Mouse (Mus musculus): Measurements from ENCODE around the gene Gm10912.

DNA sequence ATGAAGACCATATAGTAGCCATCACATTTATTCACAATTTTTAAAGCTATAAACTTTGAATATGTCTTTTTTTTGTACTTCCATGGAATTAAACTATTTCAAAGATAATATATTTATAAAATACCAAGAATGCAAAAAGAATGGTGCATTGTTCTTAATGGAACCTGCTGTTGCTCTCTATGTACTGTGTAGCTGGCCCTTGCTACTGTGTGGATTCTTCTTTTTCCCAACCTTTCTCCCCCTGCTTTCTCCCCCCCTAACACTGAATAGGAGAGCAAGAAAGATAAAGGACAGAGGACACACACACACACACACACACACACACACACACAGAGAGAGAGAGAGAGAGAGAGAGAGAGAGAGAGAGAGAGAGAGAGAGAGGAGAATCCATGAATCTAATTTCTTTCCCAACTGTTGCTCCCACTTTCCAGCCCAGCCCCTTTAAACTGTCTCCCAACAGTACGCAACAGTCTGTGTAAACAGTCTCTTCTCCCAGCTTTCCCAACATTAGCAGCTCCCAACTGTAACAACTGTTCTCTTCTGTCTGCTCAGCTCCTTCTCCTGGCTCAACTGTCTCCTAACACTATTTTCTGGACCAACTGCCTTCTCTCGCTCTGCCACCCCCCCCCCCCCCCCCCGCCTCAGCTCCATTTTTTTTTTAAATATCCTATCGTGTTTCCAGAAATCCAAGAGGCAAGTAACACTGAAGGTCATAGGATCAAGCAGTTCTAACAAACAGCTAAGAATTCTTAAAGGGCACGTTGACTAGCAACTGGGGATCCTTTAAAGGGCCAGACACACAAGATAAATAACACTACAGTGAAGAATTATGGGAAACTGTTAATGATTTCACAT is 21.8 kb upstream of the Gm10912 start:
- TF ChIP-seq CTCF (IDR thresholded peaks at IDR 0.05; ENCODE audit: low read depth, low read length) (no peak), POLR2A (IDR thresholded peaks at IDR 0.05; ENCODE audit: borderline replicate concordance, low read depth, low read length) (no peak)

All from bone marrow macrophage, adult 2 months (primary cell).